Mouse (Mus musculus) CH12.LX (cell line): Measurements from ENCODE around the gene Hs3st6.

Experiments
- CTCF ChIP-seq, 2 experiments: IDR thresholded peaks in 1 of 2; conservative IDR thresholded peaks in 1 of 2; 2 replicates each; pipeline ENCODE4 v1.5.1; 2011 to 2012; ENCODE audit warnings: low read depth in 2 of 2, low read length in 2 of 2, improper control_type of control experiment in 1 of 2, inconsistent platforms in 1 of 2, mild to moderate bottlenecking in 1 of 2, moderate library complexity in 1 of 2
- ELF1 ChIP-seq: IDR thresholded peaks from 2 replicates; pipeline ENCODE4 v1.6.1; 2014; ENCODE audit warnings: low read depth, mild to moderate bottlenecking, inconsistent platforms, low read length, improper control_type of control experiment
- EP300 ChIP-seq: IDR thresholded peaks from 2 replicates; pipeline ENCODE4 v1.6.1; 2011; ENCODE audit warnings: low read length, improper control_type of control experiment
- IRF4 ChIP-seq: IDR thresholded peaks from 2 replicates; pipeline ENCODE4 v1.6.1; 2014; ENCODE audit warnings: low read depth, mild to moderate bottlenecking, inconsistent platforms, low read length, improper control_type of control experiment
- KAT2A ChIP-seq: IDR thresholded peaks from 2 replicates; pipeline ENCODE4 v1.6.1; 2012; ENCODE audit warnings: low read length, improper control_type of control experiment, inconsistent platforms; ENCODE audit not compliant: insufficient replicate concordance
- MAX ChIP-seq: IDR thresholded peaks from 2 replicates; pipeline ENCODE4 v1.6.1; 2011; ENCODE audit warnings: low read length, improper control_type of control experiment
- MAZ ChIP-seq: IDR thresholded peaks from 2 replicates; pipeline ENCODE4 v1.6.1; 2012; ENCODE audit warnings: low read depth, mild to moderate bottlenecking, inconsistent platforms, low read length, improper control_type of control experiment, moderate library complexity
- MEF2A ChIP-seq: IDR thresholded peaks from 2 replicates; pipeline ENCODE4 v1.6.1; 2014; ENCODE audit warnings: low read depth, mild to moderate bottlenecking, inconsistent platforms, low read length, improper control_type of control experiment, borderline replicate concordance
- NRF1 ChIP-seq: IDR thresholded peaks from 2 replicates; pipeline ENCODE4 v1.6.1; 2014; ENCODE audit warnings: low read depth, mild to moderate bottlenecking, inconsistent platforms, low read length, improper control_type of control experiment, moderate library complexity
- POLR2A ChIP-seq: IDR thresholded peaks from 2 replicates; pipeline ENCODE4 v1.6.1; 2011; ENCODE audit warnings: low read depth, mild to moderate bottlenecking, improper control_type of control experiment, low read length
- RAD21 ChIP-seq: IDR thresholded peaks from 2 replicates; pipeline ENCODE4 v1.6.1; 2011; ENCODE audit warnings: low read depth, mild to moderate bottlenecking, low read length, improper control_type of control experiment, moderate library complexity
- TBP ChIP-seq: conservative IDR thresholded peaks from 2 replicates; pipeline ENCODE4 v1.6.1; 2011; ENCODE audit warnings: low read depth, low read length, improper control_type of control experiment
- UBTF ChIP-seq: IDR thresholded peaks from 2 replicates; pipeline ENCODE4 v1.6.1; 2012; ENCODE audit warnings: low read depth, mild to moderate bottlenecking, inconsistent platforms, low read length, improper control_type of control experiment, moderate library complexity
- USF1 ChIP-seq: IDR thresholded peaks from 2 replicates; pipeline ENCODE4 v1.6.1; 2014; ENCODE audit warnings: low read depth, mild to moderate bottlenecking, inconsistent platforms, low read length, improper control_type of control experiment

- TF ChIP-seq ELF1, result no peak
- no peak for TF ChIP-seq UBTF
- TF ChIP-seq CTCF (conservative IDR thresholded peaks at IDR 0.05 in 1 of 2, IDR thresholded peaks at IDR 0.05 in 1 of 2; ENCODE audit: low read depth in 2 of 2, low read length in 2 of 2), result no peak
- no peak for TF ChIP-seq NRF1
- TF ChIP-seq MAZ, result no peak
- no peak for TF ChIP-seq KAT2A
- TF ChIP-seq TBP, result no peak
- TF ChIP-seq EP300, result no peak
- TF ChIP-seq RAD21, result no peak
- TF ChIP-seq IRF4, result no peak
- TF ChIP-seq POLR2A, result no peak; the same call in 1 of the 2 replicates
- TF ChIP-seq MEF2A, result no peak
- TF ChIP-seq MAX, result no peak
- no peak for TF ChIP-seq USF1
Measured at GRCm38 (mm10) chr17:24716166-24716682, 36.6 kb upstream of the Hs3st6 start.
